Mouse (Mus musculus): ENCODE data around the gene Rnf126. TPM values are rescaled to one million over a fixed set of nuclear protein-coding genes. Genes with fewer than 3 reads are reported as not detected.

Rnf126 gene
- polyA plus RNA-seq, 2 experiments = 27.7 to 46.4 TPM

DNA sequence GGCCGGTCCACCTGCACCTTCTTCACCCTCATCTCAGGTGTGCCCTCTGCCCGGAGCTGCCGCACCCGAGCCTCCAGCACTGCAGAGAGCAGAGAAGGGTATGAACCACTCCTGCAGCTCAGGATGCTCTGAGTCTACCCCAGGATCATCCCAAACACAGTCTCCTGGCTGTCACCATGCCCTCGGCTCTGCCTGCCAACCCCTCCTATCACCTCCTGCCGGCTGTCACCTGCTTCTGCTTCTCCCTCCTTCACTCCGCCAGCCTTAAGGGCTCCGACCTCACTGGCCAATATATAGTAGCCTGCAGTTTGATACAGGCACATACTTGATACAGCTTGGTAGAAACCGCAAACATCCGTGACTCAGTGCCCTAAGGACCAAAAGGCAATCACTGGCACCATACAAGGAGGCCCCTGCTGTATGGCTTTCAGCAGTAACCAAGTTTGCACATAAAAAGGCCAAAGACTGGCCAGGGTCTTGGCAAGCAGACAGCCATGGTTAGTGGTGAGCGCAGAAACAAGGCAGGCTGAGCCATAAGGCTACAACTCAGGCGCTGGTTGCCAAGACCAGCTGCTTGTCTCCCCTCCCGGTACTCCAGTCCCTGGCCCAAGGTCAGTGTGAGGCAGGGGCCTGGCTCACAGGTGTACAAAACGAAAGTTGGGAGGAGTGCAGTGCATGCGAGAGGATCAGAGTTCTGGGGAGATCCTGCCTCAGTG, 22.9 kb downstream of the Rnf126 start:
- 86% methylated on average over 15 of the region's 15 CpGs for WGBS (ENCODE audit: insufficient replicate concordance)
- Histone ChIP-seq H3K27ac (no peak overlapping the region), H3K4me3 (ENCODE audit: insufficient read depth in 1 of 2, low read depth in 2 of 2, low read length in 2 of 2) (no peak overlapping the region), H3K9me3 (ENCODE audit: control insufficient read depth, low read length) (no peaks in the 10 kb centered on the region), H3K27me3 (ENCODE audit: control insufficient read depth, insufficient read depth, low read length) (no peaks in the 10 kb centered on the region), H3K9ac (replicated peaks) (no peak overlapping the region), H3K4me2 (ENCODE audit: low read depth) (no peak overlapping the region), H3K36me3 (replicated peaks; ENCODE audit: control insufficient read depth, insufficient read depth, low read depth) (peaks cover 14% of the 10 kb centered on the region), H3K4me1 (replicated peaks; ENCODE audit: control insufficient read depth in 2 of 2, insufficient read depth in 2 of 2, low read length in 1 of 2) (peaks cover 11 to 12% of the 10 kb centered on the region in 2 experiments)
- no peak for ATAC-seq (ENCODE audit: insufficient read depth)
- TF ChIP-seq CTCF (IDR thresholded peaks at IDR 0.05; ENCODE audit: low read depth) = no peak
- TF ChIP-seq EP300 (IDR thresholded peaks at IDR 0.05; ENCODE audit: low read depth) = no peak
- DNase-seq (ENCODE audit: low read depth in 3 of 3, low spot score in 3 of 3) = no peak

GRCm38 (mm10) chr10:79743161-79743560, 23.6 kb downstream of the Rnf126 start:
- 80% methylated on average over 11 of the region's 11 CpGs for WGBS (ENCODE audit: insufficient replicate concordance)
- DNase-seq (ENCODE audit: low read depth in 3 of 3, low spot score in 3 of 3) (no peak), ATAC-seq (ENCODE audit: insufficient read depth) (no peak)
- no peaks in the 10 kb centered on the region for H3K9me3 ChIP-seq (ENCODE audit: control insufficient read depth, low read length)
- no peak overlapping the region for H3K9ac ChIP-seq (replicated peaks)
- H3K4me3 ChIP-seq (ENCODE audit: insufficient read depth in 1 of 2, low read depth in 2 of 2, low read length in 2 of 2) = no peak overlapping the region
- no peak overlapping the region for H3K27ac ChIP-seq
- no peak overlapping the region for H3K4me2 ChIP-seq (ENCODE audit: low read depth)
- no peak for TF ChIP-seq CTCF (IDR thresholded peaks at IDR 0.05; ENCODE audit: low read depth)
- TF ChIP-seq EP300 (IDR thresholded peaks at IDR 0.05; ENCODE audit: low read depth) = no peak
- no peaks in the 10 kb centered on the region for H3K27me3 ChIP-seq (ENCODE audit: control insufficient read depth, insufficient read depth, low read length)
- H3K4me1 ChIP-seq (replicated peaks; ENCODE audit: control insufficient read depth in 2 of 2, insufficient read depth in 2 of 2, low read length in 1 of 2) = peaks cover 11 to 12% of the 10 kb centered on the region in 2 experiments
- H3K36me3 ChIP-seq (replicated peaks; ENCODE audit: control insufficient read depth, insufficient read depth, low read depth) = peaks cover 14% of the 10 kb centered on the region

GRCm38 (mm10) chr10:79740863-79741262, 25.9 kb downstream of the Rnf126 start:
- TF ChIP-seq CTCF (IDR thresholded peaks at IDR 0.05; ENCODE audit: low read depth) (peak; percentile 51), EP300 (IDR thresholded peaks at IDR 0.05; ENCODE audit: low read depth) (no peak)
- H3K36me3 ChIP-seq (replicated peaks; ENCODE audit: control insufficient read depth, insufficient read depth, low read depth) = peaks cover 14% of the 10 kb centered on the region
- H3K27ac ChIP-seq = no peak overlapping the region
- H3K27me3 ChIP-seq (ENCODE audit: control insufficient read depth, insufficient read depth, low read length) = no peaks in the 10 kb centered on the region
- no peaks in the 10 kb centered on the region for H3K9me3 ChIP-seq (ENCODE audit: control insufficient read depth, low read length)
- DNase-seq (ENCODE audit: low read depth in 3 of 3, low spot score in 3 of 3) (no peak), ATAC-seq (ENCODE audit: insufficient read depth) (no peak)
- H3K4me1 ChIP-seq (replicated peaks; ENCODE audit: control insufficient read depth in 2 of 2, insufficient read depth in 2 of 2, low read length in 1 of 2) = peaks cover 5% of the 10 kb centered on the region in 2 experiments; a peak in 3 of 4 replicates
- H3K4me3 ChIP-seq (ENCODE audit: insufficient read depth in 1 of 2, low read depth in 2 of 2, low read length in 2 of 2) = no peak overlapping the region
- H3K9ac ChIP-seq (replicated peaks) = no peak overlapping the region
- no peak overlapping the region for H3K4me2 ChIP-seq (ENCODE audit: low read depth)
- WGBS (ENCODE audit: insufficient replicate concordance) = 77% methylated on average over 11 of the region's 11 CpGs

- ATAC-seq (ENCODE audit: insufficient read depth) (no peak), DNase-seq (ENCODE audit: low read depth in 3 of 3, low spot score in 3 of 3) (no peak)
- no peak overlapping the region for H3K9ac ChIP-seq (replicated peaks)
- H3K36me3 ChIP-seq (replicated peaks; ENCODE audit: control insufficient read depth, insufficient read depth, low read depth) = peaks cover 14% of the 10 kb centered on the region
- no peak for TF ChIP-seq EP300 (IDR thresholded peaks at IDR 0.05; ENCODE audit: low read depth)
- no peak for TF ChIP-seq CTCF (IDR thresholded peaks at IDR 0.05; ENCODE audit: low read depth)
- no peaks in the 10 kb centered on the region for H3K4me1 ChIP-seq (replicated peaks; ENCODE audit: control insufficient read depth in 2 of 2, insufficient read depth in 2 of 2, low read length in 1 of 2)
- H3K4me3 ChIP-seq (ENCODE audit: insufficient read depth in 1 of 2, low read depth in 2 of 2, low read length in 2 of 2) = no peak overlapping the region
- H3K9me3 ChIP-seq (ENCODE audit: control insufficient read depth, low read length) = no peaks in the 10 kb centered on the region
- H3K27me3 ChIP-seq (ENCODE audit: control insufficient read depth, insufficient read depth, low read length) = no peaks in the 10 kb centered on the region
- no peak overlapping the region for H3K27ac ChIP-seq
- 86% methylated on average over 28 of the region's 28 CpGs for WGBS (ENCODE audit: insufficient replicate concordance)
- no peak overlapping the region for H3K4me2 ChIP-seq (ENCODE audit: low read depth)
These were observed 27.5 kb downstream of the Rnf126 start for GRCm38 (mm10) chr10:79739234-79739633.

- WGBS (ENCODE audit: insufficient replicate concordance) = 87% methylated on average over 10 of the region's 10 CpGs
- no peak for ATAC-seq (ENCODE audit: insufficient read depth)
These were observed 28.5 kb downstream of the Rnf126 start for GRCm38 (mm10) chr10:79738259-79738658.

More at GRCm38 (mm10) chr10:79738259-79738658, 28.5 kb downstream of the Rnf126 start:
- no peaks in the 10 kb centered on the region for H3K27me3 ChIP-seq (ENCODE audit: control insufficient read depth, insufficient read depth, low read length)
- no peak overlapping the region for H3K4me2 ChIP-seq (ENCODE audit: low read depth)
- no peak for TF ChIP-seq EP300 (IDR thresholded peaks at IDR 0.05; ENCODE audit: low read depth)
- TF ChIP-seq CTCF (IDR thresholded peaks at IDR 0.05; ENCODE audit: low read depth) = peak; percentile 87
- H3K9ac ChIP-seq (replicated peaks) = no peak overlapping the region
- H3K4me3 ChIP-seq (ENCODE audit: insufficient read depth in 1 of 2, low read depth in 2 of 2, low read length in 2 of 2) = no peak overlapping the region
- H3K27ac ChIP-seq = no peak overlapping the region
- no peak for DNase-seq (ENCODE audit: low read depth in 3 of 3, low spot score in 3 of 3)
- H3K4me1 ChIP-seq (replicated peaks; ENCODE audit: control insufficient read depth in 2 of 2, insufficient read depth in 2 of 2, low read length in 1 of 2) = no peaks in the 10 kb centered on the region
- H3K36me3 ChIP-seq (replicated peaks; ENCODE audit: control insufficient read depth, insufficient read depth, low read depth) = peaks cover 14% of the 10 kb centered on the region
- no peaks in the 10 kb centered on the region for H3K9me3 ChIP-seq (ENCODE audit: control insufficient read depth, low read length)
